Mouse (Mus musculus) heart, adult 2 months (tissue): ENCODE measurements around the gene Fkbp2. TPM values are rescaled to one million over a fixed set of nuclear protein-coding genes. Genes with fewer than 3 reads are reported as not detected.

Experiments
- DNase-seq, 2 experiments: peaks; one replicate each; pipeline ENCODE4 v3.0.0; 2021
- H3K27ac ChIP-seq: fragments of 200-600 bp; 2 replicates; pipeline ENCODE4 v1.8.1; 2022
- H3K27me3 ChIP-seq: fragments of 200-500 bp; 2 replicates; pipeline ENCODE4 v1.6.1; 2012; ENCODE audit warnings: mild to moderate bottlenecking, low read length, inconsistent platforms, mixed read lengths; ENCODE audit not compliant: control insufficient read depth, insufficient read depth
- H3K36me3 ChIP-seq: fragments of 200-500 bp; 2 replicates; pipeline ENCODE4 v1.6.1; 2012; ENCODE audit warnings: low read length, inconsistent platforms; ENCODE audit not compliant: control insufficient read depth, insufficient read depth
- H3K4me1 ChIP-seq: fragments of 200-500 bp; 2 replicates; pipeline ENCODE4 v1.6.1; 2011; ENCODE audit warnings: low read length; ENCODE audit not compliant: control insufficient read depth, insufficient read depth
- H3K4me3 ChIP-seq: fragments of 200-600 bp; 2 replicates; pipeline ENCODE4 v1.8.1; 2022
- H3K79me2 ChIP-seq: fragments of 200-500 bp; replicated peaks from 2 replicates; pipeline ENCODE4 v1.6.1; 2012; ENCODE audit warnings: mild to moderate bottlenecking, inconsistent platforms, low read length, moderate library complexity, mixed read lengths; ENCODE audit not compliant: control insufficient read depth, insufficient read depth
- H3K9ac ChIP-seq: fragments of 200-500 bp; 2 replicates; pipeline ENCODE4 v1.6.1; 2012; ENCODE audit warnings: low read depth, mild to moderate bottlenecking, control low read depth, inconsistent platforms, low read length, mixed read lengths
- CTCF ChIP-seq: fragments of 200-600 bp; IDR thresholded peaks from 2 replicates; pipeline ENCODE4 v1.8.1; 2022; ENCODE audit warnings: antibody characterized with exemption, mild to moderate bottlenecking, moderate library complexity
- EP300 ChIP-seq: fragments of 200-500 bp; IDR thresholded peaks from 2 replicates; pipeline ENCODE4 v1.6.1; 2011; ENCODE audit warnings: low read depth, low read length, control low read depth; ENCODE audit not compliant: insufficient read depth
- POLR2A ChIP-seq: fragments of 200-500 bp; IDR thresholded peaks from 2 replicates; pipeline ENCODE4 v1.6.1; 2011; ENCODE audit warnings: mild to moderate bottlenecking, low read depth, low read length, control low read depth; ENCODE audit not compliant: insufficient read depth
- WGBS: fragments of 180-500 bp; shearing (Covaris S2); methylation state at CpG from one replicate; pipeline ENCODE4 v1.1.7; 2018; 5-methylcytosine and 5-hydroxymethylcytosine counted together
- intact Hi-C: fragments of 180-260 bp; cut with DNase I; formaldehyde crosslinking; loops from one replicate; pipeline ENCODE4 v1.15.1; 2025
- long read RNA-seq: library from polyadenylated mRNA; stranded (forward); transcript quantifications from one replicate; pipeline ENCODE4 v2.0.0, GENCODE M21; 2021
- polyA plus RNA-seq: library from polyadenylated mRNA; depleted of rRNA; stranded (reverse); fragments of >200 nt; gene quantifications from 2 replicates; pipeline ENCODE4 v1.2.3, GENCODE M21; 2012; rRNA removed
- total RNA-seq, 2 experiments: library from RNA; stranded (reverse); gene quantifications; 2 replicates each; pipeline ENCODE4 v1.2.3; 2021

Gene Fkbp2
- total RNA-seq (10 to 100 TPM; 23.2 to 24.7 TPM), polyA plus RNA-seq (21.1 and 27.6 TPM in 2 replicates)
- long read RNA-seq, transcript Fkbp2-201 (6 exons, 642 nt), result major isoform, 7 of 17 reads
- long read RNA-seq, transcript Fkbp2-202 (6 exons, 664 nt), result major isoform, 7 of 17 reads
- long read RNA-seq, partial matches to known transcripts, result 1 of 17 reads
- long read RNA-seq, other reads (novel, unspliced or antisense), result 2 of 17 reads

DNA sequence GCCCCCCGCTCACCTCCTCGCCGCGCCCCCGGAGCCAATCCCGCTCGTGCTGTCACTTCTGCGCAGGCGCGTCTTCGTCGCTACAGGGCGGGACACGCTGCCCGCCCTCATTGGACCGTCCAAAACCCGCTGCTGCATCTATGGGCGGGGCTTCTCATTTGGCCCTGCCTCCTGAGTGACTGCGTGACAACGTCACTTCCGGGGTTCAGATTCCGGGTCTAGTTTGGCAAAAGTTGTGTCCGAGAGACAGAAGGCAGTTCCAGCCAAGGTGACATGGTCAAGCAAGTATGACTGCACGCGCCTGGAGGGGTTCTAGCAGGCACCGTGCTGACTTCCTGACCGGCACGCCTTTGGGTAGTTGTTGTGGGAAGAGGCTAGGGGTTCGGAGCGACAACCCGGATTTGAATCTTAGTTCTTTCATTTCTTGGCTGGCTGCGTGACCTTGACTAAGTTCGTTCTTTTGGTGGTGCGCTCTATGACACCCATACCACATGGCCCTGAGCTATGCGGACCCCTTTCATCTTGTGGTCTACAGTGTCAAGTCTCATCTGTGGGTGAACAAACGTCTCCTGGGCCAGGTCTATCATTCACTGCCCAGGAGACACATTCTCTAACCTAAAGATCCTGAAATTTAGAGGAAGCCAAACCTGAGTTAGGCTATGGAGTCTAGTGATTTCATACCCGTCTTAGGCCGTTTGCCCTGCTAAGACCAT, at the start of gene Fkbp2:
Gene Fkbp2 (minus strand): TSS at position 121 of the 713 bp plus-strand sequence.
- intact Hi-C loops, result loop anchor here (1.0 kb wide), 1 partner anchor 11 kb away; no protein-coding TSS in a partner anchor
- Histone ChIP-seq H3K27me3 (no peaks in the 10 kb centered on the region), H3K36me3 (no peaks in the 10 kb centered on the region), H3K79me2 (no peaks in the 10 kb centered on the region), H3K27ac (peak within 1 kb of the TSS; percentile 97), H3K4me3 (peak within 1 kb of the TSS; percentile 95), H3K9ac (peak within 1 kb of the TSS; percentile 77), H3K4me1 (peaks cover 3% of the 10 kb centered on the region; the same call in 1 of the 2 replicates)
- peak; percentile 99 for DNase-seq
- TF ChIP-seq POLR2A (peak; percentile 100), EP300 (peak; percentile 84), CTCF (no peak)
- 1% methylated on average over 36 of the region's 38 CpGs for WGBS

DNA sequence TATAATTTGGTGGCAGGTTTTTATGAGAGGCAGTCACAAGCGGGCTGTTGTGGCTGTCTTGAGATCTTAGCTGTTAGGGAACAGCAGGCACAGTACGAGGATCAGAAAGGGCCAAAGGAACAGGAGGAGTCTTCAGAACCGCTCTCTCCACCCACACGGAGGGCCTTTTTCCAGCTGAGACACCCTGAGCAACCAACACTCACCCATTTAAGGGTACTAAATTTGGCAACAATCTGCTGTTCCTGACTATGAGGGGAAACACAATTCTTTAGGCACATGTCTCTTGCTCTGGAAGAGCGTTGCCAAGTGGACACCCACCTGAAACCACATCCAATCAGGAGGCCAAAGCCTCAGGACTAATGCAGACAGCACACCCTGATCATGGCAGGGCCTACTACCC, 49.2 kb upstream of the Fkbp2 start:
- no peaks in the 10 kb centered on the region for H3K4me1 ChIP-seq
- no peak overlapping the region for H3K4me3 ChIP-seq
- no peak overlapping the region for H3K27ac ChIP-seq
- H3K27me3 ChIP-seq, result no peaks in the 10 kb centered on the region
- TF ChIP-seq EP300 (no peak), CTCF (no peak), POLR2A (no peak)
- intact Hi-C loops, result no loop called here
- WGBS, result 91% methylated on average over 5 of the region's 5 CpGs
- peaks cover 4% of the 10 kb centered on the region for H3K36me3 ChIP-seq
- no peak overlapping the region for H3K9ac ChIP-seq
- DNase-seq, result no peak
- no peaks in the 10 kb centered on the region for H3K79me2 ChIP-seq

DNA sequence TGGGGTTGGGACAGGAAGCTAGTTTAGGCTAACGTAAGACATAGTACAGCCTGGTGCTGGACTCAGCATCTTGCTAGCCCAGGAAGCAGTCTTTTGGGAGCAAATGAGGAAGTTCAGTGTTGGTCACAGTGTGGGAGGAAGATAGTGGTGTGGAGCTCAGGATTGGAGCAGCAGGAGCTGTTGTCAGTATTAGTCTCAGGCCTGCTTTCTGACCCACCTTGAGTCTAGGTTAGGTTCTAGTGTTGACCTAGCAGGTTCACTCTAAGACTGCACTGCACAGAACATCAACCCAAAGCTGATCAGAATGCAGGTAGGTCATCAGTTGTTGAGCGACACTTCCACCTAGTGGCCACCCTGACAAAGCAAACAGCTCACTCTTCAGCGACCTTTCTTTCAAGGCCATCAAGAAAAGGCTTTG, 39.9 kb upstream of the Fkbp2 start:
- no peaks in the 10 kb centered on the region for H3K36me3 ChIP-seq
- intact Hi-C loops, result loop anchor here (1.0 to 5.0 kb wide), 2 partner anchors 96 to 533 kb away; no protein-coding TSS in a partner anchor
- H3K4me1 ChIP-seq, result no peaks in the 10 kb centered on the region; the same call in 1 of the 2 replicates
- H3K4me3 ChIP-seq, result no peak overlapping the region
- peak; percentile 54 to 64 for DNase-seq
- H3K27ac ChIP-seq, result no peak overlapping the region
- H3K27me3 ChIP-seq, result no peaks in the 10 kb centered on the region
- 23% methylated on average over 3 of the region's 3 CpGs for WGBS
- H3K9ac ChIP-seq, result no peak overlapping the region
- no peak for TF ChIP-seq POLR2A
- TF ChIP-seq CTCF, result peak; percentile 81
- peak; percentile 69; the same call in 1 of the 2 replicates for TF ChIP-seq EP300
- no peaks in the 10 kb centered on the region for H3K79me2 ChIP-seq

DNA sequence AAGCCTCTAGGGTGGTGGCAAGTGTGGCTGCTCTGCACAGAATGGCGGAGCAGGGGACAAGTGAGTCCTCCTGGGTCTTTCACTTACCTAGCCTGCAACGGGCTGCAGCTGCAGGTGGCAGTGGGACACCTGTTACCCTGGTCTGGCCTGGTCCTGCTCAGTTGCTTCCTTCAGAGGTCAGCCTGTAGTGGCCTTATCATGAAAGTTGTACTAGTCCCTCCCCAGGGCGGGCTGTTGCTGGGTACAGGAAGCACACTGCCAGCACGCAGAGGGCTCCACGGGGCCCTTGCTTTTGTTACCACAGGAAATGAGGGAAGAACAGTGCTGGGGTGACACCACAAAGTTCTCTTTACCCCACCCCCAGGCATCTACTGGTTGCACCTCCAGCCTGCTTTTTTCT, 38.9 kb upstream of the Fkbp2 start, which contains the start of gene Fermt3:
Gene Fermt3 (minus strand): TSS at position 279 of the 400 bp plus-strand sequence.
- intact Hi-C loops, result no loop called here
- TF ChIP-seq CTCF, result no peak
- 0 out of 2 replicates have a peak, but pooled peaks have one; percentile 33 for TF ChIP-seq POLR2A
- TF ChIP-seq EP300, result no peak
- Histone ChIP-seq H3K4me3 (no peak within 1 kb of the TSS), H3K4me1 (no peaks in the 10 kb centered on the region; the same call in 1 of the 2 replicates), H3K27ac (peak within 1 kb of the TSS; percentile 33; the same call in 1 of the 2 replicates), H3K36me3 (no peaks in the 10 kb centered on the region), H3K9ac (no peak within 1 kb of the TSS), H3K79me2 (no peaks in the 10 kb centered on the region), H3K27me3 (no peaks in the 10 kb centered on the region)
- WGBS, result 40% methylated on average over 5 of the region's 5 CpGs
- DNase-seq, result peak; percentile 55 to 80

DNA sequence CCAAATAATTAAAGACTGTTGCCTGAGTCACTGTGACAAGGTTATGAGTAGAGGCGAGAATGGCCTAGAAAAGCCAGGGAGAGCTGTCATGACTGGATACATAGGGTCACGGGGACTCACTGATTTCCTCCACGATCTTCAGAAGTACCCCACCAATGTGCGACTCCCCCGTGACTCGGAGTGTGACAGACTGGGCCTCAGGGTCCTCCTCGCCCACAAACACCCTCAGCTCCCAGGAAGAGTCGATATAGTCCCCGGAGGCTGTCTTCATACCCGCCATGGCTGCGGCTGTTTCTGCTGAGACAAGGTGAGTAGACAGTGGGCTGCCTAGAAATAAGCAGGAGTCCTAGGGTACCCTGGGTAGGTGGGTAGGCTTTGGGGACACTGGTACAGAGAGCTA, 38.2 kb upstream of the Fkbp2 start:
- WGBS, result 71% methylated on average over 11 of the region's 11 CpGs
- no peak overlapping the region for H3K9ac ChIP-seq

More for the DNA sequence above, 38.2 kb upstream of the Fkbp2 start:
- no peaks in the 10 kb centered on the region; the same call in 1 of the 2 replicates for H3K4me1 ChIP-seq
- H3K79me2 ChIP-seq, result no peaks in the 10 kb centered on the region
- peak in 1 of 2 experiments; percentile 21 for DNase-seq
- no peak for TF ChIP-seq CTCF
- no peak for TF ChIP-seq POLR2A
- no peak for TF ChIP-seq EP300
- no peak overlapping the region for H3K4me3 ChIP-seq
- H3K27ac ChIP-seq, result peak overlapping the region; percentile 33; the same call in 1 of the 2 replicates
- no peaks in the 10 kb centered on the region for H3K36me3 ChIP-seq
- no peaks in the 10 kb centered on the region for H3K27me3 ChIP-seq
- intact Hi-C loops, result no loop called here
